Mouse (Mus musculus) embryonic fibroblast, embryonic 13.5 days (primary cell): ENCODE measurements around the gene Wfdc18.

Source experiments
- CTCF ChIP-seq: IDR thresholded peaks from 2 replicates; pipeline ENCODE4 v1.5.1; 2011; ENCODE audit warnings: mild to moderate bottlenecking, control low read depth, low read length, moderate library complexity, borderline replicate concordance; ENCODE audit not compliant: insufficient read depth
- POLR2A ChIP-seq: IDR thresholded peaks from 2 replicates; pipeline ENCODE4 v1.6.1; 2011; ENCODE audit warnings: low read depth, mild to moderate bottlenecking, control low read depth, low read length, moderate library complexity

GRCm38 (mm10) chr11:83746152-83746551 is 37.3 kb downstream of the Wfdc18 start:
- TF ChIP-seq POLR2A: no peak
- no peak for TF ChIP-seq CTCF
